Mouse (Mus musculus) adrenal gland, adult 18-20 months (tissue): ENCODE measurements around the gene A930009A15Rik. TPM values are rescaled to one million over a fixed set of nuclear protein-coding genes. Genes with fewer than 3 reads are reported as not detected.

Experiments used
- DNase-seq, 2 experiments: peaks; one replicate each; pipeline ENCODE4 v3.0.0; 2021 to 2022; ENCODE audit warnings: low spot score in 2 of 2
- total RNA-seq, 2 experiments: library from RNA; stranded (reverse); gene quantifications; 1 replicate in 1 of 2; 2 replicates in 1 of 2; pipeline ENCODE4 v1.2.3; 2021

Gene A930009A15Rik
- total RNA-seq, 2 experiments from 2014 or later = not detected

GRCm38 (mm10) chr10:115579076-115579475 lies 9.3 kb downstream of the A930009A15Rik start:
- DNase-seq = no peak

GRCm38 (mm10) chr10:115579494-115579893 lies 9.7 kb downstream of the A930009A15Rik start:
- no peak for DNase-seq

GRCm38 (mm10) chr10:115581971-115582370 lies 12.2 kb downstream of the A930009A15Rik start:
- DNase-seq = no peak

GRCm38 (mm10) chr10:115583071-115583470 lies 13.3 kb downstream of the A930009A15Rik start:
- no peak for DNase-seq

GRCm38 (mm10) chr10:115584656-115585055 lies 14.9 kb downstream of the A930009A15Rik start:
- no peak for DNase-seq

- DNase-seq = no peak
Measured at GRCm38 (mm10) chr10:115585491-115586245, 15.9 kb downstream of the A930009A15Rik start.

- peak; percentile 6 to 24 for DNase-seq
Measured at GRCm38 (mm10) chr10:115586246-115587231, 16.8 kb downstream of the A930009A15Rik start.

- DNase-seq = peak; percentile 32 to 52
Measured at GRCm38 (mm10) chr10:115587301-115587969, 17.6 kb downstream of the A930009A15Rik start, which contains the start of gene Lgr5. Lgr5 (minus strand) TSS chr10:115587780.

GRCm38 (mm10) chr10:115587979-115588378 lies 18.2 kb downstream of the A930009A15Rik start:
- no peak for DNase-seq

GRCm38 (mm10) chr10:115593221-115593620 lies 23.4 kb downstream of the A930009A15Rik start:
- no peak for DNase-seq

GRCm38 (mm10) chr10:115593651-115594050 lies 23.9 kb downstream of the A930009A15Rik start:
- DNase-seq = no peak

- no peak for DNase-seq
Measured at GRCm38 (mm10) chr10:115595748-115596147, 26.0 kb downstream of the A930009A15Rik start.

GRCm38 (mm10) chr10:115617456-115618287 lies 47.9 kb downstream of the A930009A15Rik start:
- peak in 1 of 2 experiments; percentile 6 for DNase-seq

- DNase-seq = no peak
Measured at GRCm38 (mm10) chr10:115618288-115618856, 48.6 kb downstream of the A930009A15Rik start.

- DNase-seq = no peak
Measured at GRCm38 (mm10) chr10:115623481-115623880, 53.7 kb downstream of the A930009A15Rik start.

- no peak for DNase-seq
Measured at GRCm38 (mm10) chr10:115623956-115624671, 54.3 kb downstream of the A930009A15Rik start.

GRCm38 (mm10) chr10:115624957-115625356 lies 55.2 kb downstream of the A930009A15Rik start:
- no peak for DNase-seq

- DNase-seq = no peak
Measured at GRCm38 (mm10) chr10:115626678-115627077, 56.9 kb downstream of the A930009A15Rik start.
